Mouse (Mus musculus) adrenal gland, adult 8-10 months (tissue): Measurements from ENCODE around the gene Olfr374. TPM values are rescaled to one million over a fixed set of nuclear protein-coding genes. Genes with fewer than 3 reads are reported as not detected.

ENCODE experiments used
- total RNA-seq, 4 experiments: library from RNA; stranded (reverse); gene quantifications; 2 replicates each; pipeline ENCODE4 v1.2.4; 2022

Olfr374 gene
- total RNA-seq, 4 experiments from 2014 or later, result not detected

Other genes starting within 250 kb of the Olfr374 start
- gene Zfp709, start 225.0 kb upstream of the Olfr374 start, total RNA-seq, result 10 to 100 TPM in 1 of 4 experiments, 1 to 10 TPM in 3; 6.5 to 10.1 (median 8.1) TPM
- 1 to 10 TPM; 5.6 to 8.4 (median 7.4) TPM for gene Zfp882, start 198.4 kb upstream of the Olfr374 start, total RNA-seq
- gene Zfp617, start 198.4 kb upstream of the Olfr374 start, total RNA-seq, result 10 to 100 TPM; 24.9 to 36.5 (median 32.0) TPM
- gene Zfp961, start 156.0 kb upstream of the Olfr374 start, total RNA-seq, result 10 to 100 TPM; 22.0 to 30.6 (median 27.0) TPM
- gene Cyp4f18, start 97.4 kb upstream of the Olfr374 start, total RNA-seq, result 10 to 100 TPM in 2 of 4 experiments, 1 to 10 TPM in 2; 5.3 to 12.2 (median 8.6) TPM
- gene Olfr372, start 65.8 kb upstream of the Olfr374 start, total RNA-seq, result not detected
- gene Olfr373, start 23.9 kb upstream of the Olfr374 start, total RNA-seq, result not detected
- 100 to 1,000 TPM; 133 to 158 (median 140) TPM for gene Tpm4, start 27.9 kb downstream of the Olfr374 start, total RNA-seq
- gene Rab8a, start 54.2 kb downstream of the Olfr374 start, total RNA-seq, result 10 to 100 TPM; 56.6 to 69.3 (median 61.7) TPM
- under 1 TPM in 1 of 4 experiments, not detected in 3; 0.16 TPM for gene Hsh2d, start 82.6 kb downstream of the Olfr374 start, total RNA-seq
- gene Cib3, start 105.8 kb downstream of the Olfr374 start, total RNA-seq, result under 1 TPM in 1 of 4 experiments, not detected in 3; 0.20 TPM
- gene Gm11034, start 106.6 kb downstream of the Olfr374 start, total RNA-seq, result not detected
- gene Fam32a, start 112.7 kb downstream of the Olfr374 start, total RNA-seq, result 10 to 100 TPM; 57.8 to 69.3 (median 65.2) TPM
- gene Ap1m1, start 133.0 kb downstream of the Olfr374 start, total RNA-seq, result 10 to 100 TPM; 51.1 to 67.6 (median 57.4) TPM
- 1 to 10 TPM; 4.5 to 9.5 (median 7.9) TPM for gene Gm10282, start 198.2 kb downstream of the Olfr374 start, total RNA-seq
- 10 to 100 TPM; 30.7 to 44.2 (median 36.5) TPM for gene Klf2, start 212.0 kb downstream of the Olfr374 start, total RNA-seq